Mouse (Mus musculus) lung, postnatal 25 days (tissue): ENCODE results near the gene Ifi27l2a.
"Not testable (repeated sequence)": the region's sequence is repeated elsewhere in the genome, so short reads cannot be mapped to it uniquely, and the experiment has no call there.

ENCODE experiments used
- DNase-seq: peaks from one replicate; pipeline ENCODE4 v3.0.0; 2022; ENCODE audit warnings: low spot score

Ifi27l2a gene

GRCm38 (mm10) chr12:103443524-103443923, at the start of gene Ifi27l2a:
Gene Ifi27l2a (minus strand): TSS chr12:103443680.
- DNase-seq = peak; percentile 51

GRCm38 (mm10) chr12:103492767-103493166, 49.3 kb upstream of the Ifi27l2a start:
- peak; percentile 78 for DNase-seq

GRCm38 (mm10) chr12:103491091-103491730, 47.7 kb upstream of the Ifi27l2a start:
- no peak for DNase-seq

GRCm38 (mm10) chr12:103487750-103488149, 44.3 kb upstream of the Ifi27l2a start:
- DNase-seq = no peak

- DNase-seq = peak; percentile 59
Measured at GRCm38 (mm10) chr12:103487276-103487675, 43.8 kb upstream of the Ifi27l2a start.

- DNase-seq = no peak
Measured at GRCm38 (mm10) chr12:103486726-103487125, 43.2 kb upstream of the Ifi27l2a start.

- DNase-seq = not testable (repeated sequence)
Measured at GRCm38 (mm10) chr12:103484200-103484972, 40.9 kb upstream of the Ifi27l2a start.

GRCm38 (mm10) chr12:103482781-103483180, 39.3 kb upstream of the Ifi27l2a start:
- DNase-seq = no peak

- DNase-seq = peak; percentile 30
Measured at GRCm38 (mm10) chr12:103481671-103482070, 38.2 kb upstream of the Ifi27l2a start.

- no peak for DNase-seq
Measured at GRCm38 (mm10) chr12:103477461-103478015, 34.1 kb upstream of the Ifi27l2a start.

- DNase-seq = no peak
Measured at GRCm38 (mm10) chr12:103476779-103477389, 33.4 kb upstream of the Ifi27l2a start.

- DNase-seq = no peak
Measured at GRCm38 (mm10) chr12:103474481-103474880, 31.0 kb upstream of the Ifi27l2a start.

GRCm38 (mm10) chr12:103457140-103457539, 13.7 kb upstream of the Ifi27l2a start, which contains the start of gene Ifi27l2b:
Gene Ifi27l2b (minus strand): TSS chr12:103457223.
- DNase-seq = no peak

GRCm38 (mm10) chr12:103456727-103457126, 13.2 kb upstream of the Ifi27l2a start:
- DNase-seq = not testable (repeated sequence)

GRCm38 (mm10) chr12:103453361-103453760, 9.9 kb upstream of the Ifi27l2a start:
- no peak for DNase-seq

- no peak for DNase-seq
Measured at GRCm38 (mm10) chr12:103445060-103445459, 1.6 kb upstream of the Ifi27l2a start.

- not testable (repeated sequence) for DNase-seq
Measured at GRCm38 (mm10) chr12:103444261-103444660, 781 bp upstream of the Ifi27l2a start.

GRCm38 (mm10) chr12:103437601-103438000, 5.9 kb downstream of the Ifi27l2a start:
- no peak for DNase-seq

- no peak for DNase-seq
Measured at GRCm38 (mm10) chr12:103434861-103435260, 8.6 kb downstream of the Ifi27l2a start.

- DNase-seq = peak; percentile 95
Measured at GRCm38 (mm10) chr12:103433986-103434731, 9.3 kb downstream of the Ifi27l2a start, which contains the start of gene Ifi27. Gene Ifi27 (plus strand): TSS chr12:103434211.

- DNase-seq = no peak
Measured at GRCm38 (mm10) chr12:103433430-103433829, 10.1 kb downstream of the Ifi27l2a start.

- DNase-seq = no peak
Measured at GRCm38 (mm10) chr12:103426710-103427109, 16.8 kb downstream of the Ifi27l2a start.
